Mouse (Mus musculus) brain, embryonic 14.5 days (tissue): ENCODE measurements at regions not wholly inside any gene's neighbourhood (a gene's known extent, or its start where the extent isn't known, plus 50 kb on each side); places are given as distances from the start of the nearest gene placed in this dataset.

Experiments
- DNase-seq: peaks from one replicate; pipeline ENCODE4 v3.0.0-alpha.2; 2011; ENCODE audit warnings: low read depth
- CTCF ChIP-seq: fragments of 200-500 bp; IDR thresholded peaks from 2 replicates; pipeline ENCODE4 v1.5.1; 2012; ENCODE audit warnings: inconsistent platforms, mild to moderate bottlenecking, moderate library complexity, borderline replicate concordance; ENCODE audit not compliant: insufficient read depth, insufficient read length; ENCODE audit errors: extremely low read depth
- POLR2A ChIP-seq: fragments of 200-500 bp; IDR thresholded peaks from 2 replicates; pipeline ENCODE4 v1.6.1; 2012; ENCODE audit warnings: mild to moderate bottlenecking, inconsistent platforms, borderline replicate concordance; ENCODE audit not compliant: poor library complexity, insufficient read depth, insufficient read length, severe bottlenecking; ENCODE audit errors: extremely low read depth

- TF ChIP-seq CTCF (no peak), POLR2A (no peak)
- no peak for DNase-seq
Measured at GRCm38 (mm10) chr12:35384211-35384610, 150.6 kb downstream of the Ahr start.

- no peak for TF ChIP-seq POLR2A
- TF ChIP-seq CTCF: no peak
Measured at GRCm38 (mm10) chr12:35377266-35377665, 157.6 kb downstream of the Ahr start.

GRCm38 (mm10) chr12:35376365-35376764, 158.5 kb downstream of the Ahr start:
- DNase-seq: no peak
- TF ChIP-seq POLR2A (no peak), CTCF (no peak)

More at GRCm38 (mm10) chr12:35377266-35377665, 157.6 kb downstream of the Ahr start:
- DNase-seq: no peak

- TF ChIP-seq POLR2A (no peak), CTCF (no peak)
- DNase-seq: no peak
Measured at GRCm38 (mm10) chr12:35357901-35358300, 176.9 kb downstream of the Ahr start.

GRCm38 (mm10) chr12:35338191-35338954, 196.5 kb downstream of the Ahr start:
- TF ChIP-seq CTCF (no peak), POLR2A (no peak)
- DNase-seq: no peak

GRCm38 (mm10) chr12:35336314-35336713, 198.5 kb downstream of the Ahr start:
- no peak for DNase-seq
- TF ChIP-seq POLR2A: no peak
- no peak for TF ChIP-seq CTCF

- DNase-seq: peak; percentile 45
Measured at GRCm38 (mm10) chr12:35334344-35335075, 200.3 kb downstream of the Ahr start.

GRCm38 (mm10) chr12:35331303-35331702, 203.5 kb downstream of the Ahr start:
- TF ChIP-seq POLR2A (no peak), CTCF (peak; percentile 45; the same call in 1 of the 2 replicates)
- DNase-seq: no peak

More at GRCm38 (mm10) chr12:35334344-35335075, 200.3 kb downstream of the Ahr start:
- TF ChIP-seq POLR2A: no peak
- TF ChIP-seq CTCF: no peak

GRCm38 (mm10) chr12:35329699-35330098, 205.1 kb downstream of the Ahr start:
- TF ChIP-seq POLR2A (no peak), CTCF (no peak)
- no peak for DNase-seq

- DNase-seq: no peak
- TF ChIP-seq POLR2A (no peak), CTCF (no peak)
Measured at GRCm38 (mm10) chr12:35319571-35319970, 215.3 kb downstream of the Ahr start.

- TF ChIP-seq POLR2A (no peak), CTCF (no peak)
- DNase-seq: no peak
Measured at GRCm38 (mm10) chr12:35317046-35317445, 217.8 kb downstream of the Ahr start.

- no peak for TF ChIP-seq CTCF
- TF ChIP-seq POLR2A: no peak
- no peak for DNase-seq
Measured at GRCm38 (mm10) chr12:35314035-35314434, 220.8 kb downstream of the Ahr start.
